Mouse (Mus musculus): ENCODE data around the gene Gpr15. TPM values are rescaled to one million over a fixed set of nuclear protein-coding genes. Genes with fewer than 3 reads are reported as not detected.

Gene Gpr15
- polyA plus RNA-seq, 1 experiment from 2014 or later: not detected

- Histone ChIP-seq H3K4me1 (replicated peaks; ENCODE audit: control insufficient read depth, insufficient read depth, low read length) (peaks cover 7% of the 10 kb centered on the region), H3K36me3 (replicated peaks; ENCODE audit: control insufficient read depth, insufficient read depth) (peaks cover 14% of the 10 kb centered on the region), H3K9me3 (ENCODE audit: control insufficient read depth, low read length) (no peaks in the 10 kb centered on the region), H3K27me3 (ENCODE audit: control insufficient read depth, insufficient read depth, low read length) (no peaks in the 10 kb centered on the region), H3K27ac (no peak overlapping the region), H3K4me2 (replicated peaks) (peak overlapping the region; percentile 72), H3K4me3 (replicated peaks; ENCODE audit: low read length) (peak overlapping the region; percentile 83), H3K9ac (peak overlapping the region; percentile 75; the same call in 1 of the 2 replicates)
- DNase-seq (ENCODE audit: low spot score): no peak
- WGBS: 60% methylated on average over 5 of the region's 5 CpGs
- no peak for ATAC-seq (ENCODE audit: low FRiP score)
Observed at GRCm38 (mm10) chr16:58669264-58669663, 49.6 kb downstream of the Gpr15 start.

GRCm38 (mm10) chr16:58668586-58668985 is 50.3 kb downstream of the Gpr15 start:
- ATAC-seq (ENCODE audit: low FRiP score): no peak
- Histone ChIP-seq H3K4me3 (replicated peaks; ENCODE audit: low read length) (no peak overlapping the region), H3K9ac (no peak overlapping the region), H3K27me3 (ENCODE audit: control insufficient read depth, insufficient read depth, low read length) (no peaks in the 10 kb centered on the region), H3K27ac (no peak overlapping the region), H3K4me1 (replicated peaks; ENCODE audit: control insufficient read depth, insufficient read depth, low read length) (peaks cover 7% of the 10 kb centered on the region), H3K36me3 (replicated peaks; ENCODE audit: control insufficient read depth, insufficient read depth) (peaks cover 7% of the 10 kb centered on the region; the same call in 1 of the 2 replicates), H3K4me2 (replicated peaks) (no peak overlapping the region), H3K9me3 (ENCODE audit: control insufficient read depth, low read length) (no peaks in the 10 kb centered on the region)
- 82% methylated on average over 3 of the region's 3 CpGs for WGBS
- no peak for DNase-seq (ENCODE audit: low spot score)

Small RNA genes lying within 50 kb of the gene (microRNA-seq; reads per million reads assigned to microRNA genes)
- not detected for gene Gm27564

Other genes starting within 250 kb of the Gpr15 start
- 10.4 and 10.8 TPM in 2 replicates for gene St3gal6, start 194.8 kb downstream of the Gpr15 start, polyA plus RNA-seq (2014; fragmentation: Nextera tagmentation; extraction: Ambion mirVana)
- gene Gm813, start 102.1 kb downstream of the Gpr15 start, polyA plus RNA-seq (2014; fragmentation: Nextera tagmentation; extraction: Ambion mirVana): not detected in 2 replicates
- not detected in 2 replicates for gene E330017A01Rik, start 80.3 kb downstream of the Gpr15 start, polyA plus RNA-seq (2014; fragmentation: Nextera tagmentation; extraction: Ambion mirVana)
- 12.4 and 17.5 TPM in 2 replicates for gene Cpox, start 48.8 kb downstream of the Gpr15 start, polyA plus RNA-seq (2014; fragmentation: Nextera tagmentation; extraction: Ambion mirVana)
- gene Cldnd1, start 8.8 kb upstream of the Gpr15 start, polyA plus RNA-seq (2014; fragmentation: Nextera tagmentation; extraction: Ambion mirVana): 152 and 174 TPM in 2 replicates
- not detected in 2 replicates for gene Olfr172, start 44.1 kb upstream of the Gpr15 start, polyA plus RNA-seq (2014; fragmentation: Nextera tagmentation; extraction: Ambion mirVana)
- gene Olfr173, start 81.2 kb upstream of the Gpr15 start, polyA plus RNA-seq (2014; fragmentation: Nextera tagmentation; extraction: Ambion mirVana): not detected in 2 replicates
- not detected in 2 replicates for gene Olfr175-ps1, start 107.7 kb upstream of the Gpr15 start, polyA plus RNA-seq (2014; fragmentation: Nextera tagmentation; extraction: Ambion mirVana)
- gene Olfr177, start 155.7 kb upstream of the Gpr15 start, polyA plus RNA-seq (2014; fragmentation: Nextera tagmentation; extraction: Ambion mirVana): not detected in 2 replicates
- gene Olfr178, start 173.0 kb upstream of the Gpr15 start, polyA plus RNA-seq (2014; fragmentation: Nextera tagmentation; extraction: Ambion mirVana): not detected in 2 replicates
- not detected in 2 replicates for gene Olfr181, start 209.7 kb upstream of the Gpr15 start, polyA plus RNA-seq (2014; fragmentation: Nextera tagmentation; extraction: Ambion mirVana)
- gene Olfr180, start 210.3 kb upstream of the Gpr15 start, polyA plus RNA-seq (2014; fragmentation: Nextera tagmentation; extraction: Ambion mirVana): not detected in 2 replicates

All from hindbrain, embryonic 14.5 days (tissue).